Mouse (Mus musculus) megakaryocyte, embryonic 14.5 days (primary cell): Measurements from ENCODE around the gene Arhgef19.

Experiments
- FLI1 ChIP-seq: IDR thresholded peaks from 2 replicates; pipeline ENCODE4 v1.6.1; 2012; ENCODE audit warnings: low read length, inconsistent platforms, mixed read lengths
- GATA1 ChIP-seq: IDR thresholded peaks from 3 replicates; pipeline ENCODE4 v1.6.1; 2012; ENCODE audit warnings: mixed read lengths, low read length, inconsistent platforms, borderline replicate concordance

DNA sequence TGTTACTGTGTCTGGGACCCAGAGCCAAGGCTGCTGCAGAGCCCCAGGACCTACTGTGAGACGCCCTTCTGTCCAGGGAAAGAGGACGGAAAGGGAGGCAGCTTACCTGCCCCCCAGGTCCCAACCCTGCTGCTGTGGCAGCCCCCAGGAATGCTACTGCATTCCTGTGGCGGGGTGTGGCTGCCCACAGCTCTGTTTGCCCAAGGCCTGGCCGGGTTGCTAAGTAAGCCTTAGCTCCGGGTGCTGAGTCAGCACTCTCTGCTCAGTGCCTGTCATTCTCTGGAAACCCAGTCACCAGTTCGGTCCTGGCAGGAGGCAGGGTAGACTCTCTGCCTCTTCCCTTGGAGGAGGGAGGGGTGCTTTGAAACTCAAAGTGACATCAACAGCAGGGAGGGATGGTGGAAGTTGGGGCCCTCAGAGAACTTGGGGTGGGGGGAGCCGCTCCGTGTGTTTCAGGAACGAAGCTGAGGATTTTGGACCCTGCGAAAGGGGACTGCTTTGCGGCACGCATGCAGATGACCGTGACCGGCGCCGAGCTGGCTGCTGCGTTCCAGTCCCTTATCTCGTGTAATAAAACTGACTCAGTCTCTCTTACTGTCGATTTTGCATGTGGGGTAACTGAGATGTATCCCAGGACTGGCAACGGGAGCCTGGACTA is 47.7 kb downstream of the Arhgef19 start:
- no peak for TF ChIP-seq GATA1
- no peak for TF ChIP-seq FLI1
